Mouse (Mus musculus): Measurements from ENCODE around the gene Pate2.
A peak's percentile ranks its signal among the peaks of the same experiment; 100 is the strongest.

Pate2 gene

GRCm38 (mm10) chr9:35569571-35570534 is at the start of gene Pate2, which contains the start of gene Hyls1:
Gene Pate2 (plus strand): TSS chr9:35570284.
Gene Hyls1 (minus strand): TSS chr9:35570398.
- peak; percentile 97 for DNase-seq (ENCODE audit: low read depth, low spot score)

GRCm38 (mm10) chr9:35520631-35521348 is 49.3 kb upstream of the Pate2 start:
- no peak for DNase-seq (ENCODE audit: low read depth, low spot score)

- no peak for DNase-seq (ENCODE audit: low read depth, low spot score)
Observed at GRCm38 (mm10) chr9:35522241-35522640, 47.8 kb upstream of the Pate2 start.

- no peak for DNase-seq (ENCODE audit: low read depth, low spot score)
Observed at GRCm38 (mm10) chr9:35522821-35523515, 47.1 kb upstream of the Pate2 start.

GRCm38 (mm10) chr9:35523541-35523940 is 46.5 kb upstream of the Pate2 start:
- no peak for DNase-seq (ENCODE audit: low read depth, low spot score)

- DNase-seq (ENCODE audit: low read depth, low spot score): peak; percentile 83
Observed at GRCm38 (mm10) chr9:35523941-35524411, 46.1 kb upstream of the Pate2 start.

GRCm38 (mm10) chr9:35529141-35529540 is 40.9 kb upstream of the Pate2 start:
- DNase-seq (ENCODE audit: low read depth, low spot score): no peak

- no peak for DNase-seq (ENCODE audit: low read depth, low spot score)
Observed at GRCm38 (mm10) chr9:35529796-35530195, 40.3 kb upstream of the Pate2 start.

GRCm38 (mm10) chr9:35533266-35533665 is 36.8 kb upstream of the Pate2 start:
- DNase-seq (ENCODE audit: low read depth, low spot score): no peak

- DNase-seq (ENCODE audit: low read depth, low spot score): peak; percentile 71
Observed at GRCm38 (mm10) chr9:35535110-35535509, 35.0 kb upstream of the Pate2 start.

- no peak for DNase-seq (ENCODE audit: low read depth, low spot score)
Observed at GRCm38 (mm10) chr9:35535876-35536275, 34.2 kb upstream of the Pate2 start.

- DNase-seq (ENCODE audit: low read depth, low spot score): no peak
Observed at GRCm38 (mm10) chr9:35539001-35539750, 30.9 kb upstream of the Pate2 start.

- DNase-seq (ENCODE audit: low read depth, low spot score): no peak
Observed at GRCm38 (mm10) chr9:35541024-35541423, 29.1 kb upstream of the Pate2 start.

- peak; percentile 86 for DNase-seq (ENCODE audit: low read depth, low spot score)
Observed at GRCm38 (mm10) chr9:35541488-35541887, 28.6 kb upstream of the Pate2 start.

GRCm38 (mm10) chr9:35541941-35542340 is 28.1 kb upstream of the Pate2 start:
- DNase-seq (ENCODE audit: low read depth, low spot score): no peak

- no peak for DNase-seq (ENCODE audit: low read depth, low spot score)
Observed at GRCm38 (mm10) chr9:35543099-35543860, 26.8 kb upstream of the Pate2 start.

- no peak for DNase-seq (ENCODE audit: low read depth, low spot score)
Observed at GRCm38 (mm10) chr9:35544666-35545065, 25.4 kb upstream of the Pate2 start.

GRCm38 (mm10) chr9:35545704-35546103 is 24.4 kb upstream of the Pate2 start:
- no peak for DNase-seq (ENCODE audit: low read depth, low spot score)

GRCm38 (mm10) chr9:35546745-35547144 is 23.3 kb upstream of the Pate2 start:
- no peak for DNase-seq (ENCODE audit: low read depth, low spot score)

GRCm38 (mm10) chr9:35548455-35548854 is 21.6 kb upstream of the Pate2 start:
- no peak for DNase-seq (ENCODE audit: low read depth, low spot score)
